Mouse (Mus musculus) C2C12 (cell line): ENCODE data around the gene Foxn3. TPM values are rescaled to one million over a fixed set of nuclear protein-coding genes. Genes with fewer than 3 reads are reported as not detected.

ENCODE experiments used
- H3K27me3 ChIP-seq: one replicate; pipeline ENCODE4 v1.6.1; 2011; ENCODE audit not compliant: control insufficient read depth, insufficient read depth, insufficient read length
- H3K36me3 ChIP-seq: one replicate; pipeline ENCODE4 v1.6.1; 2011; ENCODE audit not compliant: control insufficient read depth, insufficient read depth
- H3K4me3 ChIP-seq: one replicate; pipeline ENCODE4 v1.5.1; 2011; ENCODE audit warnings: mild to moderate bottlenecking, control low read depth; ENCODE audit not compliant: poor library complexity, insufficient read depth, severe bottlenecking
- H3K79me2 ChIP-seq: one replicate; pipeline ENCODE4 v1.6.1; 2011; ENCODE audit not compliant: control insufficient read depth, insufficient read depth
- H3K79me3 ChIP-seq: one replicate; pipeline ENCODE4 v1.6.1; 2011; ENCODE audit warnings: low read depth, control low read depth
- H3ac ChIP-seq: one replicate; pipeline ENCODE3; 2011; ENCODE audit warnings: low read depth; ENCODE audit not compliant: control insufficient read depth, insufficient read length
- CEBPB ChIP-seq: IDR thresholded peaks from one replicate; pipeline ENCODE4 v1.6.1; 2011; ENCODE audit warnings: low read depth, mild to moderate bottlenecking, control low read depth, moderate library complexity
- CTCF ChIP-seq: IDR thresholded peaks from one replicate; pipeline ENCODE4 v1.5.1; 2011; ENCODE audit not compliant: control insufficient read depth, insufficient read depth, insufficient read length
- FOSL1 ChIP-seq: IDR thresholded peaks from one replicate; pipeline ENCODE4 v1.8.0; 2011; ENCODE audit warnings: mild to moderate bottlenecking, low read length; ENCODE audit not compliant: poor library complexity, insufficient read depth, severe bottlenecking
- MAX ChIP-seq: IDR thresholded peaks from one replicate; pipeline ENCODE4 v1.6.1; 2011; ENCODE audit warnings: mild to moderate bottlenecking, control low read depth
- MYOD1 ChIP-seq: IDR thresholded peaks from one replicate; pipeline ENCODE4 v1.6.1; 2011; ENCODE audit warnings: low read depth; ENCODE audit not compliant: control insufficient read depth, insufficient read length
- MYOG ChIP-seq: IDR thresholded peaks from one replicate; pipeline ENCODE4 v1.6.1; 2011; ENCODE audit not compliant: control insufficient read depth, insufficient read length; ENCODE audit errors: extremely low read depth
- USF1 ChIP-seq: IDR thresholded peaks from one replicate; pipeline ENCODE4 v1.6.1; 2011; ENCODE audit warnings: low read depth, mild to moderate bottlenecking, control low read depth, moderate library complexity
- polyA plus RNA-seq: library from polyadenylated mRNA; unstranded; fragments of >200 nt; fragmentation: generic; extraction: Trizol; gene quantifications from one replicate; pipeline ENCODE4 v1.2.1, GENCODE M21; 2012; ENCODE audit warnings: missing spikeins

The Foxn3 gene
- polyA plus RNA-seq, 1 experiment = 4.2 TPM

DNA sequence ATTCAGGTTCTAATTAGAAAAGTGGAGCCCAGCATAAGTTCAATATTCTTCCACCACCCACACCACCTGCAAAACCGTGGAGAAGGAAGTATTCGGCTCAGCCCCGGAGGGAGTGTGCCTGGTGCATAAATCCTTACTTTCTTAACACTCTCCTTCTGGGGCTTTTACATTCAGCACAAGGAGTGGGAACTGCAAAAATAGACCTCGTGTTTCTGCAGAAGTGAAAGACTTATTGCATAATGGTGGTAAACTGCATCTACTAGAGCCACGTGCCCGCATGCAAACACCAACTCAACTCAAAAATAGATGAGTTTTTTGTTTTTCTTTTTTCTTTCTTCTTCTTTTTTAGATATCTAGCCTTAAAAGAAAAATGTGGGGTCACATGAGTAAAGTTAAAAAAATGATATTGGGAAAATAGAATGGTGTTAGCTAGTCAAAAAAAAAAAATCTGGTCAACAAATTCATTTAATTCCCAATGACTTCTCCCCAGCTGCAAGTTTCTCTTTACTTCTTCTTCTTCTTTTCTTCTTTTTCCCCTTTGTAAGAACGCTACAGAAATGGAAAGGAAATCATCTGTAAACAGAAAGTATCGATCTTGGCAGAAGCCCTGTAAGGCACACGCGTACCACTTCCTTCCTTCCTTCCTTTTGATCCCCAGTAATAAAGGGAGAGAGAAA is 45.0 kb upstream of the Foxn3 start:
- Histone ChIP-seq H3ac (no peak overlapping the region), H3K79me2 (no peaks in the 10 kb centered on the region), H3K79me3 (no peaks in the 10 kb centered on the region), H3K4me3 (no peak overlapping the region), H3K36me3 (no peaks in the 10 kb centered on the region), H3K27me3 (peaks cover 9% of the 10 kb centered on the region)
- TF ChIP-seq FOSL1 (no peak), CTCF (no peak), USF1 (no peak), MAX (no peak), MYOD1 (no peak)

GRCm38 (mm10) chr12:99603381-99603780 is 40.0 kb upstream of the Foxn3 start:
- Histone ChIP-seq H3K79me2 (no peaks in the 10 kb centered on the region), H3ac (no peak overlapping the region), H3K79me3 (no peaks in the 10 kb centered on the region), H3K4me3 (no peak overlapping the region), H3K27me3 (peaks cover 6% of the 10 kb centered on the region), H3K36me3 (no peaks in the 10 kb centered on the region)
- TF ChIP-seq MYOD1 = no peak

DNA sequence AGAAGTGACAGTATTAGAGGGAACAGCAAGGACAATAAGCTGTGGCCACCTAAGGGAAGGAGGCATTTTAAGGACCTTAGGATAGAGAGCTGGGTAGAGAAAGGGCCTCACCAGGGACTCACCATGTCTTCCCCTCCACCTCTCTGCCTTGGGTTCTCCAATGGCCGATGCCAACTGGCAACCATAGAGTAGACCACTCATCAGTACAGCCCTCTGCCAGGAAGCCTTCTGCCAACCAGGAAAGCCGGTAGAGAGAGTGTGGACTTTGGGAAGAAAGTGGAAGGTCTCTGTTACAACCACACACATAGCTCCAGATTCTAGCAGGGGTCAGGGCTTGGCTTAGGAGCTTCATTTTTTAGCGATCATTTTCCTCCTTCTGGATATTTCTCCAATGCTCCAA is 38.5 kb upstream of the Foxn3 start:
- Histone ChIP-seq H3ac (no peak overlapping the region), H3K27me3 (peaks cover 6% of the 10 kb centered on the region), H3K79me2 (no peaks in the 10 kb centered on the region), H3K4me3 (no peak overlapping the region), H3K79me3 (no peaks in the 10 kb centered on the region), H3K36me3 (no peaks in the 10 kb centered on the region)
- TF ChIP-seq CTCF (no peak), FOSL1 (no peak), USF1 (no peak), MYOD1 (no peak), MAX (no peak), MYOG (no peak), CEBPB (no peak)

DNA sequence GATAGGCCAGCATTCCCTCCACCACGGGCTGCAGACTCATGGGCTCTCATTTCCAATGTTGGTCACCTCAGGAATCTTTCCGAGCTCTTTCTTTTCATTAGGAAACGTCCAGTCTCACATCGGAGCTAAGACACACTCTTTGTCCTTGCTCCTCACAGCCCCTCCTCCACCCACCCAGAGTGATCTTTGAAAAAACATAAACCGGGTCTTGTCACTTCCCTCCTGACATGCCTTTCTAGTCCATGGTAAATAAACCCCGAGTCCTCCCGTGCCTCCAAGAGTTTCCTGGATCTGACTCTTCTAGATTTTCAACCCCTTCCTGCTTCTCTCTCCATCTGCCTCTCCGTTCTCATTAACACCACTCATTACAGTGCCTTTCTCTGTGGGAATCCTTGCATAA is 38.0 kb upstream of the Foxn3 start:
- Histone ChIP-seq H3K36me3 (no peaks in the 10 kb centered on the region), H3K79me3 (no peaks in the 10 kb centered on the region), H3ac (no peak overlapping the region), H3K79me2 (no peaks in the 10 kb centered on the region), H3K27me3 (peaks cover 6% of the 10 kb centered on the region), H3K4me3 (no peak overlapping the region)
- no peak for TF ChIP-seq MYOG
- TF ChIP-seq FOSL1 = no peak
- TF ChIP-seq MYOD1 = no peak
- TF ChIP-seq CTCF = no peak
- no peak for TF ChIP-seq USF1
- TF ChIP-seq CEBPB = no peak
- TF ChIP-seq MAX = no peak

DNA sequence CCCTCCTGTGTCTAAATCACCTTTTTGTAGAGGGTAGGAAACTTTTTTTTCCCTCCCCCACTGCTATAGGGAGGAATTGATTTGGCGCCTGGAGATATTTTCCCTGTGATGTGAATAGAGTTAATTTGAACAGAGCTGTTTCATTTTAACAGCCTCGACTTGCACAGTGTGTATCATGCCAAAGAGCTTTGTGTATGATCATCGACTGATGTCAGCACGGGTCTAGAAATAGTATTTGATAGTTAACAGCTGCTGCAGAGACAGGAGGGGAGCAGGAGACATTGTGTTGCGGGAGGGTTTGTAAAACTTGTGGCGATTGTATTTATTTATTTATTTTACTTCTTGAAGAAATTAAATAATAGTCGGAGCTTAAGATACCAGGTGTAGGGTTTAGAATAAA is 36.2 kb upstream of the Foxn3 start:
- TF ChIP-seq MYOD1 (no peak), USF1 (no peak), CTCF (no peak), FOSL1 (no peak), CEBPB (no peak), MYOG (no peak), MAX (no peak)
- no peaks in the 10 kb centered on the region for H3K79me3 ChIP-seq
- no peaks in the 10 kb centered on the region for H3K36me3 ChIP-seq
- H3K27me3 ChIP-seq = peaks cover 6% of the 10 kb centered on the region
- no peak overlapping the region for H3ac ChIP-seq
- no peak overlapping the region for H3K4me3 ChIP-seq
- no peaks in the 10 kb centered on the region for H3K79me2 ChIP-seq

- Histone ChIP-seq H3ac (no peak overlapping the region), H3K79me3 (no peaks in the 10 kb centered on the region), H3K79me2 (no peaks in the 10 kb centered on the region), H3K27me3 (peaks cover 4% of the 10 kb centered on the region), H3K4me3 (no peak overlapping the region), H3K36me3 (no peaks in the 10 kb centered on the region)
- TF ChIP-seq FOSL1 = no peak
- TF ChIP-seq CEBPB = no peak
- no peak for TF ChIP-seq MYOD1
- no peak for TF ChIP-seq CTCF
- no peak for TF ChIP-seq MAX
- no peak for TF ChIP-seq MYOG
- TF ChIP-seq USF1 = no peak
These were observed 33.0 kb upstream of the Foxn3 start for GRCm38 (mm10) chr12:99596397-99596796.
